Mouse (Mus musculus): ENCODE results near the gene Plekho1.
"Not testable (repeated sequence)": the region's sequence is repeated elsewhere in the genome, so short reads cannot be mapped to it uniquely, and the experiment has no call there.

Plekho1 gene

DNA sequence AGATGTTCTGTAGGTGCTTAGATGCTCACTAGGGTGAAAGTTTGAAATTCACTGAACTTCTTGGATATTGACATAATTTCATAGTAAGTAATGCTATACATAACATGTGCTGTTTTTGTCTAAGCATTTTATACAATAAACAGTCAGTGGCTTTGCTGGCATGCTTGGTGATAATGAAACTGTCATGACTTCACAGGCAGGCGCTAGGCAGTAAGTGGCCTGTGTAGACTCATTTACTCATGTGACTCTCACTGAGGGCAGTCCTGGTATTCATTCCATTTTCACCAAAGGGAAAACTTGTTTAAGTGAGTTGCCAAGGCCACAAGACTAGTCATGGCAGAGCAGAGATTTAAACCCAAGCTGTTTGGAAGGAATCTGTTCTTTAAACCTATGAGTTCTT lies 26.5 kb downstream of the Plekho1 start:
- Histone ChIP-seq H3K4me3 (replicated peaks; ENCODE audit: low read length) (no peak overlapping the region), H3K4me1 (replicated peaks; ENCODE audit: low read depth, low read length) (peaks cover 15% of the 10 kb centered on the region), H3K27me3 (ENCODE audit: insufficient read depth, low read length) (peaks cover 43% of the 10 kb centered on the region), H3K36me3 (ENCODE audit: insufficient read depth, low read length) (no peaks in the 10 kb centered on the region), H3K9me3 (ENCODE audit: low read length) (no peaks in the 10 kb centered on the region)
- TF ChIP-seq POU5F1 (IDR thresholded peaks at IDR 0.05; ENCODE audit: borderline replicate concordance, low read length) (no peak), NANOG (IDR thresholded peaks at IDR 0.05; ENCODE audit: borderline replicate concordance, low read length) (no peak), CTCF (conservative IDR thresholded peaks at IDR 0.05; ENCODE audit: low read length) (no peak)

DNA sequence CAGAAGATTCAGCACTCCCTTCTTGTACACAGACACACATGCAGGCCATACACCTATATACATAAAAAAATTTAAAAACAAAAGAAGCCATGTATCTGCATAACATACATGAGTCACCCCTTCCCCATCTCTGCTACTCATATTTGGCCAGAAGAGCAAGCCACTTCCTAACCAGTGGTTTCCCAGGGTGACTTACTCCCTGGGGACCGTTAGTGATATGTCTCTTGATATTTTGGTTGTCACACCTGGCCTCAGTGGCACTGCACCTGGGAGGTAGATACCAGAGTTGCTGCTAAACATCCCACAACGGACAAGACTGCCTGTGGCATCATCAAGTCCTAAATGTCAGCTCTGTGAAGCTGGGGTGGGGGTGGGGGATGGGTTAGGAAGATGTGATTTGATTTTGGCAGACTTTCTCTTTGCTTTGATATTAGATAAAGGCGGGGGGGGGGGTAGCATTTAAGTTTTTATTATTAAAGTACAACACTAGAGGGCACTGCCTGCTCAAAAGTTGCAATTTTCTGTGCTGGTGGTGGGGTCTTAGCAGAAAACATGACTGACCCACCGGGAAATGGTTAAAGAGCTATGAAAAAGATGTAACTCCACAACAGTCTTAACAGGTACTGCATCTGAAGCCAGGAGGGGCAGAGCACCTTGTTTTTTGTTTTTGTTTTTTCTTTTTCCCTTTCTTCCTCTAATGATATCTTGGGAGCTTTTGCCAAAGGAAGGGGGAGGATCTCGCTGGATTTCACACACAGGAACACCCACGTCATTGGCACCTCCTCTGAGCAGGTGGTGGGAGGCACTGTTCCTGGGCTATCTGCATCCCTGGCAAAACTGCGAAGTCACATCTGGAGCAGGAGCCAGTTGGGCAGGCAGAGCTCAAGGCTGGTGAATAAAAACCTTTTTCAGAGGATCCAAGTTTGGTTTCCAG lies 30.0 kb downstream of the Plekho1 start:
- no peaks in the 10 kb centered on the region for H3K36me3 ChIP-seq (ENCODE audit: insufficient read depth, low read length)
- H3K9me3 ChIP-seq (ENCODE audit: low read length), result no peaks in the 10 kb centered on the region
- 0 out of 2 replicates have a peak, but pooled peaks cover 3% of the 10 kb centered on the region for H3K4me1 ChIP-seq (replicated peaks; ENCODE audit: low read depth, low read length)
- H3K27me3 ChIP-seq (ENCODE audit: insufficient read depth, low read length), result peaks cover 23% of the 10 kb centered on the region
- TF ChIP-seq NANOG (IDR thresholded peaks at IDR 0.05; ENCODE audit: borderline replicate concordance, low read length) (no peak), POU5F1 (IDR thresholded peaks at IDR 0.05; ENCODE audit: borderline replicate concordance, low read length) (no peak), CTCF (conservative IDR thresholded peaks at IDR 0.05; ENCODE audit: low read length) (no peak; the same call in 1 of the 2 replicates)
- H3K4me3 ChIP-seq (replicated peaks; ENCODE audit: low read length), result no peak overlapping the region

DNA sequence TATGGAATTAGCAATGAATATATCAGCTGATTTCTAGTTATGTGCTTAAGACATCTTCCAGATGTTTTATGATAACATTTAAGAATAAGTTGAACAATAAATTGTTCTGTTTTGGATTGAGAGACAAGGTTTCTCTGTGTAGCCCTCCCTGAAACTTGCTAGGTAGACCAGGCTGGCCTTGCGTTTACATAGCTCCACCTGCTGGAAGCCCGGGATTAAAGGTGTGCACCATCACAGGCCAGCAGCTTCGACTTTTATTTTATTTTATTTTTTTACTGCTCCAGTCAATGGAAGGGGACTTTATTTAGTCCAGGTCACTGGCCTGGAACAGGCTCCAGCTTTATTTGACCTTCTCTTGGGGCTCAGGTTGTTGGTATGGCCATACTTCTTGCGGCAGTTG lies 32.1 kb downstream of the Plekho1 start:
- peaks cover 18% of the 10 kb centered on the region for H3K27me3 ChIP-seq (ENCODE audit: insufficient read depth, low read length)
- no peak overlapping the region for H3K4me3 ChIP-seq (replicated peaks; ENCODE audit: low read length)
- 0 out of 2 replicates have a peak, but pooled peaks cover 3% of the 10 kb centered on the region for H3K4me1 ChIP-seq (replicated peaks; ENCODE audit: low read depth, low read length)
- H3K9me3 ChIP-seq (ENCODE audit: low read length), result no peaks in the 10 kb centered on the region
- H3K36me3 ChIP-seq (ENCODE audit: insufficient read depth, low read length), result no peaks in the 10 kb centered on the region
- TF ChIP-seq CTCF (conservative IDR thresholded peaks at IDR 0.05; ENCODE audit: low read length), result peak; percentile 64
- no peak for TF ChIP-seq NANOG (IDR thresholded peaks at IDR 0.05; ENCODE audit: borderline replicate concordance, low read length)
- no peak for TF ChIP-seq POU5F1 (IDR thresholded peaks at IDR 0.05; ENCODE audit: borderline replicate concordance, low read length)

DNA sequence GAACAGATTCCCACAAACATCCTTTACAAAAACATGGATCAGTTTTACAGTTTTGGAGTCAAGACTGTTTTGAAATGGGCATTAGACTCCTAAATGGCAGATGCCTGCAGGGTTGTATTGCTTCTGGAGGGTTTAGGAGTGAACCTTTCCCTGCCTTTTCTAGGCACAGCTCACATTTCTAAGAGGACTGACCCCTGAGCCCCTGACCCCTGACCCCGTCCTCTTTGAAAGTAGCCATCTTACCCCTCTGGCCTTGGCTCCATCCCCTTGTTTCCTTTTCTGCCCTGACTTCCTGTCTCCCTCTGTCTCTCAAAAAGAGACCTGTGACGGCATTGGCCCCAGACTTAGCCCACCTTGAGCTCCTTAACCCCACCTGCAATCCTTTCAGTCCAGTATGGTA lies 32.6 kb downstream of the Plekho1 start:
- Histone ChIP-seq H3K4me1 (replicated peaks; ENCODE audit: low read depth, low read length) (0 out of 2 replicates have a peak, but pooled peaks cover 3% of the 10 kb centered on the region), H3K9me3 (ENCODE audit: low read length) (no peaks in the 10 kb centered on the region), H3K27me3 (ENCODE audit: insufficient read depth, low read length) (peaks cover 18% of the 10 kb centered on the region), H3K36me3 (ENCODE audit: insufficient read depth, low read length) (no peaks in the 10 kb centered on the region), H3K4me3 (replicated peaks; ENCODE audit: low read length) (no peak overlapping the region)
- TF ChIP-seq CTCF (conservative IDR thresholded peaks at IDR 0.05; ENCODE audit: low read length), result no peak
- no peak for TF ChIP-seq NANOG (IDR thresholded peaks at IDR 0.05; ENCODE audit: borderline replicate concordance, low read length)
- no peak for TF ChIP-seq POU5F1 (IDR thresholded peaks at IDR 0.05; ENCODE audit: borderline replicate concordance, low read length)

DNA sequence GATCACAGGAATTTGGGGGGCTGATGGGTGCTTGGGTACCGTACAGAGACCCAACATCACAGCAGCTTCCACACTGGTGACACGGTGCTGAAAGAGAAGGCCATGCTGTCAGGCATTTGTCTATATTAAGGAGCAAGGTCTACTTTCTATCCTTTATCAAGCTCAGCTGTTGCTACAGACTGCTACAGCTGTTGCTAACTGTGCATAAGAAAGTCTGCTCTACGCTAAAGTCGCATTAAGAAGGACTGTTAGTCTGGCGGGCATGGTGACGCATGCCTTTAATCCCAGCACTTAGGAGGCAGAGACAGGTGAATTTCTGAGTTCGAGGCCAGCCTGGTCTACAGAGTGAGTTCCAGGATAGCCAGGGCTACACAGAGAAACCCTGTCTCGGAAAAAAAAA lies 33.6 kb downstream of the Plekho1 start:
- H3K4me1 ChIP-seq (replicated peaks; ENCODE audit: low read depth, low read length); H3K36me3 ChIP-seq (ENCODE audit: insufficient read depth, low read length); H3K4me3 ChIP-seq (replicated peaks; ENCODE audit: low read length); H3K9me3 ChIP-seq (ENCODE audit: low read length): not testable (repeated sequence)
- H3K27me3 ChIP-seq (ENCODE audit: insufficient read depth, low read length), result peaks cover 18% of the 10 kb centered on the region

DNA sequence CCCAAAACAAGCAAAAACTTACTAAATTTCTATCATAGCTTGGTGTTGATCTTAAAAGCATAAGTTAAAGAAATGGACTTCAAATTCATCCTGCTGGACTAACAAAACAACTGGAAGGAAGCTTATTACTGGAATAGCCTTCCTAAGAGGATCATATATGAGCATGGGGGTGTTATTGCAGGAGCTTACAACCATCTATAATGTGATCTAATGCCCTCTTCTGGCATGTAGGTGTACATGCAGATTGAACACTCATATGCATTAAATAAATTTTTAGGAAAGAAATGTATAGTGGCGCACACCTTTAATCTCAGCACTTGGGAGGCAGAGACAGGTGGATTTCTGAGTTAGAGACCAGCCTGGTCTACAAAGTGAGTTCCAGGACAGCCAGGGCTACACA lies 36.0 kb downstream of the Plekho1 start:
- TF ChIP-seq NANOG (IDR thresholded peaks at IDR 0.05; ENCODE audit: borderline replicate concordance, low read length), result no peak
- TF ChIP-seq POU5F1 (IDR thresholded peaks at IDR 0.05; ENCODE audit: borderline replicate concordance, low read length), result no peak
- no peak for TF ChIP-seq CTCF (conservative IDR thresholded peaks at IDR 0.05; ENCODE audit: low read length)
- Histone ChIP-seq H3K9me3 (ENCODE audit: low read length) (peaks cover 9% of the 10 kb centered on the region), H3K4me3 (replicated peaks; ENCODE audit: low read length) (no peak overlapping the region), H3K36me3 (ENCODE audit: insufficient read depth, low read length) (no peaks in the 10 kb centered on the region), H3K4me1 (replicated peaks; ENCODE audit: low read depth, low read length) (no peaks in the 10 kb centered on the region), H3K27me3 (ENCODE audit: insufficient read depth, low read length) (peaks cover 13% of the 10 kb centered on the region)

DNA sequence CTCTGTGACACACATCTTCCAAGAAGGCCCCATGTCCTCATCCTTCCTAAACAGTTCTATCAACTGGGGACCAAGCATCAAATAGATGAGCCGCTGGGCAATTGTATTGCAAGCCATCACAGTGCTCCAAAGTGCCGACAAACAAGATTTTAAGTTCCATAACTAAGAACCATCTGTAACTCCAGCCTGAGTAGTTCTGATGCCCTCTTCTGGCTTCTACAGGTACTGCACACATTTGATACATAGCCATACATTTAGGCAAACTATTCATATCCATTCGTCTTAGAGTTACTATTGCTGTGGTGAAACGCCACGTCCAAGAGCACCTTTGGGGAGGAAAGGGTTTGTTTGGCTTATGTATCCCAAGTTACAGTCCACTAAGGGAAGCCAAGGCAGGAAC lies 36.7 kb downstream of the Plekho1 start:
- Histone ChIP-seq H3K27me3 (ENCODE audit: insufficient read depth, low read length) (peaks cover 13% of the 10 kb centered on the region), H3K4me3 (replicated peaks; ENCODE audit: low read length) (no peak overlapping the region)

DNA sequence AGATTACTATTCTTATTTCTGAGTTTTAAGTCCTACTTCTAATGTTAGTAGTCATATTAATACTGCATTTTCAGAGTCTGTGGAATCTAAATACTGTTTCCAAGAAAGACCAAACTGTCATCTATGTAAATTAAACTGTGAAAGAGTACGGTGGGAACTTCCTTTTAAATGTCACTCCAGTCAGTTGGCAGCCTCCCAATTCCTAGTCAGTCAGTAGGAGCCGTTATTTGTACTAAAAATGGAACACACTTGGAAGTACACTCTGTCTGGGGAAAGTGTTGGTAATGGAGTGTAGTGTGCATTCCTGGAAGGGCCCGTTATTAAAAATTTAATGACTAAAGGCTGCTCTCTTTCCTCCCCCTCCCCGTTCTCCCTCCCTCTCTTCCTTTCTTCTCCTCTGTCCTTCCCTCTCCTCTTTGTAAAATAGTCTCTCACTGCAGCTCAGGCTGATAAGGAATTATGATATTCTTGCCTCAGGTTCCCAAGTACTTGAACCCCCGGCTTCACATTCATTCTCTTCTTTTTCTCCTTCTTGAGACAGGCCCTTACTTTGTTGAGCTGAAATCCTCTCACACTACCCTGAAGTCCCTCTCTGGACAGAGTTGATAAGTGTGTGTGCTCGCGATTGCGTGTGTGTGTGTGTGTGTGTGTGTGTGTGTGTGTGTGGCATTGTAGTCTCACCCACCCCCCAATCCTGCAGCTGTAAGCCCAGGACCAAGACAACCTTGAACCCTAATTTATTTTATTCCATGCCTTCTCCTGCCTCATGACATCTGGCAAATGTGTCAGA lies 38.2 kb downstream of the Plekho1 start:
- no peak overlapping the region for H3K4me3 ChIP-seq (replicated peaks; ENCODE audit: low read length)
- H3K4me1 ChIP-seq (replicated peaks; ENCODE audit: low read depth, low read length), result peaks cover 5% of the 10 kb centered on the region; the same call in 1 of the 2 replicates
- no peaks in the 10 kb centered on the region for H3K36me3 ChIP-seq (ENCODE audit: insufficient read depth, low read length)
- H3K27me3 ChIP-seq (ENCODE audit: insufficient read depth, low read length), result peaks cover 13% of the 10 kb centered on the region
- H3K9me3 ChIP-seq (ENCODE audit: low read length), result peaks cover 9% of the 10 kb centered on the region
- TF ChIP-seq CTCF (conservative IDR thresholded peaks at IDR 0.05; ENCODE audit: low read length) (no peak), POU5F1 (IDR thresholded peaks at IDR 0.05; ENCODE audit: borderline replicate concordance, low read length) (no peak), NANOG (IDR thresholded peaks at IDR 0.05; ENCODE audit: borderline replicate concordance, low read length) (no peak)

More for the DNA sequence above, 36.7 kb downstream of the Plekho1 start:
- H3K4me1 ChIP-seq (replicated peaks; ENCODE audit: low read depth, low read length), result no peaks in the 10 kb centered on the region
- TF ChIP-seq CTCF (conservative IDR thresholded peaks at IDR 0.05; ENCODE audit: low read length), result peak; percentile 61
- no peak for TF ChIP-seq NANOG (IDR thresholded peaks at IDR 0.05; ENCODE audit: borderline replicate concordance, low read length)
- no peak for TF ChIP-seq POU5F1 (IDR thresholded peaks at IDR 0.05; ENCODE audit: borderline replicate concordance, low read length)
- no peaks in the 10 kb centered on the region for H3K36me3 ChIP-seq (ENCODE audit: insufficient read depth, low read length)
- H3K9me3 ChIP-seq (ENCODE audit: low read length), result peaks cover 9% of the 10 kb centered on the region

All from E14TG2a.4 (cell line).